Mouse (Mus musculus): ENCODE results near the gene Zfp652.
"Not testable (repeated sequence)": the region's sequence is repeated elsewhere in the genome, so short reads cannot be mapped to it uniquely, and the experiment has no call there.

Zfp652 gene

GRCm38 (mm10) chr11:95853684-95854083 lies 141.2 kb downstream of the Zfp652 start:
- peak in 1 of 2 experiments; percentile 63 for DNase-seq (ENCODE audit: low spot score in 2 of 2)

DNA sequence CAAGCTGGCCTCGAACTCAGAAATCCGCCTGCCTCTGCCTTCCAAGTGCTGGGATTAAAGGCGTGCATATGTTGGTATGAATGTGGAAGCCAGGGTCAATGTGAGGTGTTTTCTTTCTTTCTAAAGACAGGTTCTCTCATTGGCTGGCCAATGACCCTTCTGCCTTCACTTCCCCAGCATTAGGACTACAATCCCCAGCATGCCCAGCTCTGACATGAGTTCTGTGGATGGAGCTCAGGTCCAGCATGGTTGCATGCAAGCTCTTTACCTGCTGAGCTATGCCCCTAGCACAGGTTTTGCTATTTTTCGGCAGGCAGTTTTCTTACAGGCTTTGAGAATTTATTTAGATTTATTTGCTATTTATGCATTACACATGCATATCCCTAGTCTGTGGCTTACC lies 144.8 kb downstream of the Zfp652 start:
- no peak for DNase-seq (ENCODE audit: low spot score in 2 of 2)

DNA sequence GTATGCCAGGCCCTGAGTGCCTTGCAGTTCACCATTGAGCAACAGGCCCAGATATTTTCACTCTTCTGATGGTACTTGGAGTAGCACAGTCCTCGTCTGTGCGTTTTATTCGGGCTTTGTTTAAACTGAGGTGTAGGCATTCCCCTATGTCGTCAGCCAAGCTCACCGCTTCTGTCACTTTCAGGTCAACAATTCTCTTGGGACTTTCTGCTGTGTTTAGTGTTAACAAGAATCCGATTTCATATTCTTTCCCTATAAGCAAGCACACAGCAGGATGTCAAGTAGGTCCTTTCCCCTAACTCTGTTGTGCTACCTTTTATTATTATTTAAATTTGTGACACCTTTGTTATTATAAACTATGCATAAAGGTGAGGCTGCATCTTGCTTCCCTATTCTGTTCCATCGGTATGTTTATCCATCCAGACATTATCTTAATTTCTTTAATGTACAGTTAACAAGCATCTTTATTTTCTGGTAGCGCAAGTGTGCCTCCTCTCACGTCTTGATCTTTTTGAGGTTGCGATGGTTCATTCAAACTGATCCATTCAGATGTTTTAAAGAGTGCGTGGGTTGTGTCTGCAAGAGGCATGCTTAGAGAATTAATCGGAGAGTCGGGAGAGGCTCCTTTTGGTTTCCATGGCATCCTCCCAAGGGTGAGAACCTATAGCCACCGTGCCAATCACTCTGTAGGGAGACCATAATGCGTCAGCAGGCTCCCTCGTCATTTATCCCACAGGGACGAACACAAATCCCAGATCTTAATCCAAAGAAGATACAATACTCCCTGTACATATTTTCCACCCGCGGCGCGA lies 145.4 kb downstream of the Zfp652 start:
- DNase-seq (ENCODE audit: low spot score in 2 of 2), result peak; percentile 59 to 76

DNA sequence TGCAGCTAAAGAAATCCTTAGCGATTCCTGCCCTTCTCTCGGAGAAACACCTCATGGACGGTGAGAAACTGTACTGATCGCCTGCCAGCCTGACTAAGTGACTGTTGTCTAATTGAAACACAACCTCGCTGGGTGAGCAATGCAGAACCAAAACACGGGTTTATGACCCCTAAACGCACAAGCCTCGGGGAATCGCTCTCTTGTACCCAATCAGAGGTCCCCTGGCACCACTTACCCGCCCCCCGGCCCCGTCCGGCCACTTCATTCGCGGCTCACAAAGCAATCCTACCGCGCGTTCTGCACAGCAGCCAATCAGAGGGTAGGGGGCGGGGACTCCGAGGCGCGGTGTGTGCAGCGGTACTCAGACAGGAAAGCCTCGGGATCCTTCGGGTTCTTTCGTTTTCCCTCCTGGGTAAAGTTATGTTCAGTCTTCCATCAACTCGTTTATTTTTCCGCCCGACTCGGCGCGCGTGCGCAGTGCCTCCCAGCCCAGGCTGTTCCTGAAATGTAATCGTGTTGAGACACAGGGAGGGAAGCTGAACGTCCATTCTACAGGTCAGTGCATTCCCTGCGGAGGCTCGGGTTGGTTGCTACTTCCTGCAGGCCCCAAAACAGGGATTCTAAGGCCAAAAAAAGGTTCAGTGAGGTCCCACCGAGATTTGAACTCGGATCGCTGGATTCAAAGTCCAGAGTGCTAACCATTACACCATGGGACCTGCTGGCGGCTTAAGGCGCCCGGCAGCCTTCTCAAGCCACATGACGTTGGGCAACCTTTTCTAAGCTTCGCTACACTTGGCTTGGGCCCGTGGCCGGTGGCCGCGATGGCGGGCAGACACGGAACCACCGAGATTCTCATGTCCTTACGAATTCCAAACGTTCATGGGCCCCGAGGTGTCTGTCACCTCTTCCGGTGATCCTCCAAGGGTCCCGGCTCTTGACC lies 146.3 kb downstream of the Zfp652 start:
- DNase-seq (ENCODE audit: low spot score in 2 of 2), result peak; percentile 98 to 99

GRCm38 (mm10) chr11:95859468-95859855 lies 147.0 kb downstream of the Zfp652 start:
- DNase-seq (ENCODE audit: low spot score in 2 of 2), result peak; percentile 79 to 82

DNA sequence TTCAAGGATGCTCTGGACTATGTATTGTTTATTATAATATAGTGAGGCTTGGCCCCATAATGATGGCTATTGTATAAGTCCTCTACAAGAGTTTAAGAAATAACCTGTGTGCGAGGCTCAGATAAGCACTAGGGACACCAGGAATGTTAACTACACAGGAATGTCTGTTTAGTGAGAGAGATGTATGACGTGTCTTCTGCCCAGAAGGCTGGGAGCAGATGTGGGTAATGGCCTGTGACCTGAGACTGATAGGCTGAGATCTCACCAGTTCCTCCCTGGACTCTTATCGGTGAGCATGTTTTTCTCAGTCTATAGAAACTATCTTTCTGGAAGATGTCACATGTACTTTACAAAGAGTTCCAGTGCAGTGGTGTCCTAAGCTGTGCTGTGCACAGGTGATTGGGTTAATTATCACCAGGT lies 147.6 kb downstream of the Zfp652 start:
- no peak for DNase-seq (ENCODE audit: low spot score in 2 of 2)

GRCm38 (mm10) chr11:95861397-95861796 lies 148.9 kb downstream of the Zfp652 start:
- DNase-seq (ENCODE audit: low spot score in 2 of 2), result no peak

- DNase-seq (ENCODE audit: low spot score in 2 of 2), result no peak
These were observed 157.0 kb downstream of the Zfp652 start for GRCm38 (mm10) chr11:95869442-95869841.

DNA sequence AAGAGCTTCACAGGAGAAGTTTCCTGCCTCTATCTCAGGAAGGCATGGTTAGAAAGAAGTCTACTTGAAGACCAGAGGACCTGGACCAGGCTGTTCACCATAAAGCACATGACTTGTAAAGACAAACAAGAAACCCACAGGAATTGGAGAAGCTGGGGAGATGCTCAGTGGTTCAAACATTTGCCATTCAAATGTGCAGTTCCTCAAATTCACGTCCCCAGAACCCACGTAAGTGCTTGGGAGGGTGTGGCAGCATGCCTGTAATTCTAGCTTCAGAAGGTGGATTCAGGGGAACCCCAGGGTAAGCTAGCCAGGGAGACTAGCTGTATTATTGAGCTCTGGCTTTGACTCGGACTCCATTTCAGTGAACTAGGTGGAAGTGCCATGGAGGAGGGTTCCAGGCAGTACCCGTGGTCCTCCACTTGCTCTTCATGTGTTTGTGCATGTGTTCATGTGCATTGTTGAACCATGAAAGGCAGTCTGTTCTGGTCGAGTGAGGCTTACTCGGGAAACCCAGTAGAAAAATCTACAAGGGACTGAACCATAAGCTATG lies 157.5 kb downstream of the Zfp652 start:
- DNase-seq (ENCODE audit: low spot score in 2 of 2), result no peak

DNA sequence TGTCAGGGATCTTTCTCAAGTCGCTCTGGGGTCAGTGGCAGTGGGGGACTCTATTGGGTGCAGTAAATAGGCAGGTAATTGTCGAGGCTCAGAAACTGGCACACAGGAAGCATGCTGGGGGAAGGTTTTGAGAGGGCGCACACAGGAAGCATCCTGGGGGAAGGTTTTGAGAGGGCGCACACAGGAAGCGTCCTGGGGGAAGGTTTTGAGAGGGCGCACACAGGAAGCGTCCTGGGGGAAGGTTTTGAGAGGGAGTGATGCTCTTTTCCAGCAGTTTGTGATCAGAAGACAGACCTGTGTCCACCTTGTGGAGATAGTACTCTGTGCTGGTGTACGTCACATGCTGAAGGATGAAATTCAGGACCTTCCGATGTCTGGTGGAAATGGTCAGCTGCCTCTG lies 163.3 kb downstream of the Zfp652 start:
- DNase-seq (ENCODE audit: low spot score in 2 of 2), result no peak

- DNase-seq (ENCODE audit: low spot score in 2 of 2), result peak; percentile 49 to 79
These were observed 163.8 kb downstream of the Zfp652 start for GRCm38 (mm10) chr11:95876296-95876695.

DNA sequence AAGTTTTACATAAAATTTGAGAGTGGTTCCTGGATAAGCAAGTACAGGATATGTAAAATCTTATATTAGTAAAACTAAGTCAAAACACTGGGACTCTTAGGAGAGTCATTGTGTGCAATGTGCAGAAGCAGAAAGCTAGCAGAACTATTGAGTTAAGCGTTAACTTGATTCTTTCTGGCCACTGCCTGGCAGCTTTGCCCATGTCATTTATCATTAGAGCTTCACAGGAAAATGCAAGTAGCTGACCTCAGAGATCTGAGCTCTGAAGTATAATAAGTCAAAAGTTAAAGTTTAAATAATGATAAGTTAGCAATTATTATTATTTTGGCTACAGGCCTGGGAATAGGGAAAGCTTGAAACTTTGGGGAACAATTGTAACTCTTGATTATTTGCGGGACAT lies 167.4 kb downstream of the Zfp652 start:
- not testable (repeated sequence) for DNase-seq (ENCODE audit: low spot score in 2 of 2)

Measured in right cerebral cortex, postnatal 10 days (tissue).